Mouse (Mus musculus) ES-E14 (cell line): ENCODE results near the gene Ank3. TPM values are rescaled to one million over a fixed set of nuclear protein-coding genes. Genes with fewer than 3 reads are reported as not detected.
A peak's percentile ranks its signal among the peaks of the same experiment; 100 is the strongest.

ENCODE experiments used
- DNase-seq: peaks from one replicate; pipeline ENCODE4 v3.0.0-alpha.2; 2013; ENCODE audit warnings: low read depth, low spot score
- H3K27ac ChIP-seq: 2 replicates; pipeline ENCODE4 v1.5.1; 2012; ENCODE audit warnings: low read depth, mild to moderate bottlenecking, low read length, moderate library complexity, mixed read lengths; ENCODE audit not compliant: poor library complexity, insufficient read depth, severe bottlenecking
- H3K36me3 ChIP-seq: 2 replicates; pipeline ENCODE4 v1.6.1; 2012; ENCODE audit warnings: mild to moderate bottlenecking, low read length, moderate library complexity, mixed read lengths; ENCODE audit not compliant: control insufficient read depth, poor library complexity, insufficient read depth, severe bottlenecking
- H3K4me1 ChIP-seq, 2 experiments: fragments of 150-350 bp in 1 of 2; sonication (generic) in 1 of 2; 2 replicates each; pipeline ENCODE4 v1.6.1; 2012; ENCODE audit warnings: low read length in 2 of 2, mild to moderate bottlenecking in 1 of 2, mixed read lengths in 1 of 2; ENCODE audit not compliant: control insufficient read depth in 2 of 2, insufficient read depth in 2 of 2, poor library complexity in 1 of 2
- H3K4me3 ChIP-seq, 2 experiments: fragments of 150-350 bp in 1 of 2; sonication (generic) in 1 of 2; 2 replicates each; pipeline ENCODE4 v1.5.1; 2012; ENCODE audit warnings: low read length in 2 of 2, low read depth in 1 of 2, mild to moderate bottlenecking in 1 of 2, mixed read lengths in 1 of 2; ENCODE audit not compliant: insufficient read depth in 1 of 2, poor library complexity in 1 of 2, severe bottlenecking in 1 of 2
- H3K9ac ChIP-seq: 2 replicates; pipeline ENCODE4 v1.6.1; 2012; ENCODE audit warnings: low read depth, mild to moderate bottlenecking, low read length, mixed read lengths; ENCODE audit not compliant: poor library complexity, insufficient read depth, severe bottlenecking
- H3K9me3 ChIP-seq: fragments of 150-350 bp; sonication (generic); 2 replicates; pipeline ENCODE4 v1.6.1; 2012; ENCODE audit warnings: low read depth, mild to moderate bottlenecking, low read length; ENCODE audit not compliant: control insufficient read depth, insufficient read depth
- CHD2 ChIP-seq: IDR thresholded peaks from 2 replicates; pipeline ENCODE4 v1.6.1; 2014; ENCODE audit warnings: mild to moderate bottlenecking, low read depth, low read length, inconsistent platforms
- HCFC1 ChIP-seq: IDR thresholded peaks from 2 replicates; pipeline ENCODE4 v1.6.1; 2012; ENCODE audit warnings: low read length, inconsistent platforms, borderline replicate concordance; ENCODE audit not compliant: insufficient read depth
- MAFK ChIP-seq: IDR thresholded peaks from 2 replicates; pipeline ENCODE4 v1.6.1; 2014; ENCODE audit warnings: mild to moderate bottlenecking, low read depth, low read length, inconsistent platforms; ENCODE audit not compliant: insufficient read depth
- ZC3H11A ChIP-seq: IDR thresholded peaks from 2 replicates; pipeline ENCODE4 v1.6.1; 2012; ENCODE audit warnings: low read depth, mild to moderate bottlenecking, inconsistent platforms, low read length, borderline replicate concordance
- ZNF384 ChIP-seq: IDR thresholded peaks from 2 replicates; pipeline ENCODE4 v1.6.1; 2012; ENCODE audit warnings: low read depth, low read length, inconsistent platforms
- in situ Hi-C, 2 experiments: fragments of 600-800 bp; cut with MboI; formaldehyde crosslinking; loops; one replicate each; pipeline ENCODE4 v1.15.1; 2025; ENCODE audit warnings: low sequenced_read_pairs in 2 of 2, inconsistent platforms in 1 of 2; ENCODE audit not compliant: unreplicated experiment in 2 of 2
- total RNA-seq: library from RNA; depleted of rRNA; stranded (reverse); fragments of 300-350 nt; gene quantifications from 2 replicates; pipeline ENCODE4 v1.2.3, GENCODE M21; 2012

Gene Ank3
- total RNA-seq, 1 experiment: 6.5 TPM

DNA sequence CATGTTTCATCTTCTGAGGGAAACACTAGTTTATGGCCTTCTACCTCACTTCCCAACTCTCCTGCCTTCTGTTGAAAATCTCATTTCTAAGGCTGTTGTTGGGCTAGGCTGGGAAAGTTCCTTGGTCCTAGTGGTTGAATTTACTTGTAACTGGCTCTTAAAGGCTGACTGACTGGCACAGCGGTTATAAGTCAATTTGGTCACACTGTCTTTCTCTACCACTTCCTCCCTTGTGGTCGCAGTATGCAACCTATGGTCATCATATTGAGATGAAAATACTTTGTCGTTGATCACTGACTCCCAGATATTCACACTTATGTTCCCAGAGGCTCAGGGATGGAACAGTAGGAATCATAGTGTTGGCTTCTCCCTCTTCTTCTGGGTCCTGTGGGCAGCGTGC, 584.1 kb downstream of the Ank3 start:
- no peak for DNase-seq
- TF ChIP-seq HCFC1: no peak
- TF ChIP-seq ZNF384: no peak
- no peak for TF ChIP-seq MAFK
- TF ChIP-seq ZC3H11A: no peak
- no peak for TF ChIP-seq CHD2
- no peak overlapping the region for H3K27ac ChIP-seq
- no peak overlapping the region for H3K4me3 ChIP-seq
- H3K36me3 ChIP-seq: peaks cover 14% of the 10 kb centered on the region; the same call in 1 of the 2 replicates
- H3K9ac ChIP-seq: no peak overlapping the region
- H3K4me1 ChIP-seq: peaks cover 4 to 6% of the 10 kb centered on the region in 2 experiments; a peak in 3 of 4 replicates
- in situ Hi-C loops: no loop called here
- H3K9me3 ChIP-seq: no peaks in the 10 kb centered on the region

DNA sequence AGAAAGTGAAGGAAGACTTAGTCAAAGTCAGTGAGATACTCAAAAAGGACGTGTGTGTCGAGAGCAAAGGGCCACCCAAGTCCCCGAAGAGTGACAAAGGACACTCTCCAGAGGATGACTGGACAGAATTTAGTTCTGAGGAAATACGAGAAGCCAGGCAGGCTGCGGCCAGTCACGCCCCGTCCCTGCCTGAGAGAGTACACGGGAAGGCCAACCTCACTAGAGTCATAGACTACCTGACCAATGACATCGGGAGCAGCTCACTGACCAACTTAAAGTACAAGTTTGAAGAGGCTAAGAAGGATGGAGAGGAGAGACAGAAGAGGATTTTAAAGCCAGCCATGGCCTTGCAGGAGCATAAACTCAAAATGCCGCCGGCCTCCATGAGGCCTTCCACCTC, 588.9 kb downstream of the Ank3 start:
- in situ Hi-C loops: no loop called here

DNA sequence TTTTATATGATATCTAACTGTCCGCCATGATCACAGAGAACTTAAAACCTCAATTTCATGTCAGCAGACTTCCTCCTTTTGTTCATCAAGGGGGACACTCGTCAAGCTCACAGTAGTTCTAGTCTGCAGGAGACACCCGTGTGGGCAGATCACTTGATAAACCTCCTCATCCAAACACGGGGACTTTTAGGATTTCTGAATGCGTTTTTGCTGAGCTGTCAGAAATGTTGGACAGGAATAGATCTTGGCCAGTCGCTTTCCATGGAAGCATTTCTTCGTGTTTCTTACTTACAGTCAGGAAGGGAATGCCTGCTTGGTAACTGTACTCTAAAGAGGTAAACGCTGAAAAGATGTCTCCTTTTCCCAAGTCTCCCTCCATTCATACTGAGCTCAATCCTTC, 598.5 kb downstream of the Ank3 start:
- no peaks in the 10 kb centered on the region; the same call in 1 of the 2 replicates for H3K36me3 ChIP-seq
- no peaks in the 10 kb centered on the region for H3K9me3 ChIP-seq
- TF ChIP-seq HCFC1: no peak
- no peak for TF ChIP-seq CHD2
- no peak for TF ChIP-seq ZC3H11A
- TF ChIP-seq ZNF384: no peak
- TF ChIP-seq MAFK: peak; percentile 76
- H3K4me1 ChIP-seq: peaks cover 0 to 3% of the 10 kb centered on the region in 2 experiments; a peak in 1 of 4 replicates
- H3K4me3 ChIP-seq: no peak overlapping the region
- in situ Hi-C loops: no loop called here
- H3K9ac ChIP-seq: no peak overlapping the region
- DNase-seq: no peak
- no peak overlapping the region for H3K27ac ChIP-seq

More for the DNA sequence above, 588.9 kb downstream of the Ank3 start:
- Histone ChIP-seq H3K4me1 (peaks cover 0 to 3% of the 10 kb centered on the region in 2 experiments; a peak in 2 of 4 replicates), H3K27ac (no peak overlapping the region), H3K4me3 (no peak overlapping the region), H3K9me3 (no peaks in the 10 kb centered on the region), H3K9ac (no peak overlapping the region), H3K36me3 (peaks cover 12% of the 10 kb centered on the region; the same call in 1 of the 2 replicates)
- no peak for DNase-seq
- TF ChIP-seq HCFC1: no peak
- TF ChIP-seq ZC3H11A: no peak
- TF ChIP-seq ZNF384: no peak
- TF ChIP-seq CHD2: no peak
- TF ChIP-seq MAFK: no peak

DNA sequence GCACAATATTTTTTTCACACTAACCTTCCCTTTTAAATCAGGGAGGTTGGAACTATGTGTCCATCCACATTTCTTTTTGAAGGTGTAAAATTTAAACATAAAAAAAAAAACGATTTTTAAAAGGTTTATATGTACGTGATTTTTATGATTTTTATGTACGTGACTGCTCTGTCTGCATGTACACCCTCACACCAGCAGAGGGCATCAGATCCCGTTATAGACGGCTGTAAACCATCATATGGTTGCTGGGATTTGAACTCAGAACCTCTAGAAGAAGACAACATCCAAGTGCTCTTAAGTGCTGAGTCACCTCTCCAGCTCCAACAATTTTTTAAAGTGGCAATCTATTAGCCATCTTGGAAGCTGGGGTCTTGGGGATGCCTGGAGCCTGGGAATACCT, 605.5 kb downstream of the Ank3 start:
- Histone ChIP-seq H3K9ac (no peak overlapping the region), H3K4me1 (peaks cover 0 to 3% of the 10 kb centered on the region in 2 experiments; a peak in 2 of 4 replicates), H3K4me3 (no peak overlapping the region), H3K9me3 (no peaks in the 10 kb centered on the region), H3K27ac (no peak overlapping the region), H3K36me3 (peaks cover 5% of the 10 kb centered on the region; the same call in 1 of the 2 replicates)
- no peak for DNase-seq
- in situ Hi-C loops: no loop called here
- TF ChIP-seq ZNF384 (no peak), MAFK (no peak), HCFC1 (no peak), CHD2 (no peak), ZC3H11A (no peak)

DNA sequence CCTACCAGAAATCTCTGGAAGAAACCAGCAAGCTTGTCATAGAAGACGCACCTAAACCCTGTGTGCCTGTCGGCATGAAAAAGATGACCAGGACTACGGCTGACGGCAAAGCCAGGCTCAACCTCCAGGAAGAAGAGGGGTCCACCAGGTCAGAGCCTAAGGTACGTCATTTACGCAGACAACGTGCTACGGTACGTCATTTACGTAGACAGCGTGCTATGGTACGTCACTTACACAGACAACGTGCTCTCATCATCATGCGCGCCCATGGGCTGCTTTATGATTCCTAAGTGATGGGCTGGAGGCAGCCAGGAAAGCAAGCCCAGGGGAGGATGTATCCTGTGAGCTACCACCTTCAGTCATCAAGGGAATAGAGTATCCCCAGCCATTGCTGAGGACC, 606.3 kb downstream of the Ank3 start:
- Histone ChIP-seq H3K9me3 (no peaks in the 10 kb centered on the region), H3K4me1 (peaks cover 0 to 3% of the 10 kb centered on the region in 2 experiments; a peak in 2 of 4 replicates), H3K27ac (no peak overlapping the region), H3K9ac (no peak overlapping the region), H3K4me3 (no peak overlapping the region), H3K36me3 (peaks cover 5% of the 10 kb centered on the region; the same call in 1 of the 2 replicates)
- no peak for TF ChIP-seq CHD2
- no peak for TF ChIP-seq MAFK
- no peak for TF ChIP-seq HCFC1
- no peak for TF ChIP-seq ZNF384
- no peak for TF ChIP-seq ZC3H11A
- no peak for DNase-seq
- in situ Hi-C loops: no loop called here
